Comparison of ENCODE assay signal across 15 mouse cellular contexts in genomic region chr1:191283110-191284040, GRCm38 (mm10). TPM values are rescaled to one million over a fixed set of nuclear protein-coding genes. Genes with fewer than 3 reads are reported as not detected.
DNase-seq lines count a peak whose midpoint lies in the region; ATAC-seq and TF ChIP-seq lines count a peak whose summit lies in the region.
"Had no signal": no experiment of that assay in that cellular context is flagged by ENCODE, and none has a peak within 500 bp of the region (broad histone marks: within the 10 kb centered on the region; RNA-seq: fewer than 3 reads in every experiment).

No protein-coding gene starts in this region.

- H3K4me3 ChIP-seq in kidney, embryonic 14.5 days (ENCODE audit: low read length), result no peak overlapping the region
- no peak overlapping the region for H3K4me3 ChIP-seq in brown adipose tissue, adult 24 weeks (ENCODE audit: insufficient read depth, low read depth, low read length)
- no peak overlapping the region for H3K4me3 ChIP-seq in kidney, postnatal 0 days (replicated peaks; ENCODE audit: low read depth, low read length)
- H3K4me3 ChIP-seq: hindbrain, embryonic 15.5 days; neural tube, embryonic 13.5 days had no signal

- H3K4me2 ChIP-seq in kidney, embryonic 14.5 days (replicated peaks; ENCODE audit: low read depth, low read length), result no peak overlapping the region
- H3K4me2 ChIP-seq in kidney, postnatal 0 days (ENCODE audit: low read length), result no peak overlapping the region
- H3K4me2 ChIP-seq: hindbrain, embryonic 15.5 days; neural tube, embryonic 13.5 days had no signal

- no peaks in the 10 kb centered on the region for H3K4me1 ChIP-seq in kidney, embryonic 14.5 days (ENCODE audit: control insufficient read depth, insufficient read depth, low read length)
- no peaks in the 10 kb centered on the region for H3K4me1 ChIP-seq in brown adipose tissue, adult 24 weeks (ENCODE audit: control insufficient read depth, insufficient read depth, insufficient read length, low read length)
- no peaks in the 10 kb centered on the region for H3K4me1 ChIP-seq in kidney, postnatal 0 days (replicated peaks; ENCODE audit: insufficient read depth, low read length)
- H3K4me1 ChIP-seq: hindbrain, embryonic 15.5 days; neural tube, embryonic 13.5 days had no signal

- H3K27me3 ChIP-seq in kidney, embryonic 14.5 days (ENCODE audit: control insufficient read depth, insufficient read depth, low read length), result no peaks in the 10 kb centered on the region
- H3K27me3 ChIP-seq in kidney, postnatal 0 days (ENCODE audit: insufficient read depth, low read length), result no peaks in the 10 kb centered on the region
- H3K27me3 ChIP-seq: hindbrain, embryonic 15.5 days; neural tube, embryonic 13.5 days had no signal

- H3K27ac ChIP-seq in kidney, embryonic 14.5 days (ENCODE audit: low read depth, low read length), result no peak overlapping the region
- H3K27ac ChIP-seq in brown adipose tissue, adult 24 weeks (replicated peaks; ENCODE audit: low read depth, low read length), result 0 out of 2 replicates have a peak overlapping the region, but pooled peaks have one; percentile 6
- no peak overlapping the region for H3K27ac ChIP-seq in kidney, postnatal 0 days
- H3K27ac ChIP-seq: hindbrain, embryonic 15.5 days; neural tube, embryonic 13.5 days had no signal

- WGBS in kidney, embryonic 14.5 days, result 81% methylated on average over 13 of the region's 13 CpGs
- 75% methylated on average over 13 of the region's 13 CpGs for WGBS in kidney, postnatal 0 days

- intact Hi-C loops in left cerebral cortex, postnatal 36 days (cut with DNase I), result no loop called here

- no peak overlapping the region for H3K9ac ChIP-seq in kidney, embryonic 14.5 days (ENCODE audit: low read depth, low read length)
- no peak overlapping the region for H3K9ac ChIP-seq in kidney, postnatal 0 days (ENCODE audit: low read depth, low read length)
- H3K9ac ChIP-seq: forebrain, postnatal 0 days; hindbrain, embryonic 15.5 days; neural tube, embryonic 13.5 days had no signal

- no peaks in the 10 kb centered on the region for H3K36me3 ChIP-seq in kidney, embryonic 14.5 days (ENCODE audit: control insufficient read depth, insufficient read depth, low read length)
- H3K36me3 ChIP-seq in kidney, postnatal 0 days (ENCODE audit: insufficient read depth, low read length), result no peaks in the 10 kb centered on the region
- H3K36me3 ChIP-seq: hindbrain, embryonic 15.5 days; neural tube, embryonic 13.5 days had no signal

- H3K9me3 ChIP-seq in kidney, embryonic 14.5 days (ENCODE audit: control insufficient read depth, low read length), result no peaks in the 10 kb centered on the region
- no peaks in the 10 kb centered on the region for H3K9me3 ChIP-seq in kidney, postnatal 0 days (replicated peaks; ENCODE audit: low read length)
- H3K9me3 ChIP-seq: hindbrain, embryonic 15.5 days; neural tube, embryonic 13.5 days had no signal

- TF ChIP-seq CTCF in kidney, postnatal 0 days (IDR thresholded peaks at IDR 0.05; ENCODE audit: low read depth), result no peak

- no peak for DNase-seq in kidney, postnatal 10 days
- no peak for DNase-seq in kidney, postnatal 0 days (ENCODE audit: low spot score)
- peak; percentile 60 for DNase-seq in retina, postnatal 1 day
- no peak for DNase-seq in ovary, postnatal 10 days (ENCODE audit: low spot score)
- DNase-seq in left cerebral cortex, postnatal 36 days (ENCODE audit: low spot score in 2 of 2), result no peak
- no peak for DNase-seq in cerebellum, adult 11 months
- DNase-seq: cerebellum, adult 11-12 months; forebrain, postnatal 0 days; gastrocnemius, postnatal 36 days; thymus, postnatal 14 days had no signal

- ATAC-seq in kidney, embryonic 14.5 days (ENCODE audit: low FRiP score, low TSS enrichment), result peak; percentile 44; the same call in 1 of the 2 replicates
- peak; percentile 38; the same call in 1 of the 2 replicates for ATAC-seq in kidney, postnatal 0 days (replicated peaks; ENCODE audit: low FRiP score, low read depth)
- ATAC-seq: forebrain, postnatal 0 days; midbrain, embryonic 16.5 days had no signal

RNA-seq across cellular contexts. Expression of gene Nenf, which starts 34.6 kb away (rescaled TPM):
- 97.0 and 115 TPM in 2 replicates for polyA plus RNA-seq in kidney, embryonic 14.5 days (2014; fragmentation: Nextera tagmentation; extraction: Ambion mirVana)
- polyA plus RNA-seq in brown adipose tissue, adult 24 weeks (2012; ENCODE audit: insufficient read depth, insufficient read length, missing spikeins), result 88.0 and 96.2 TPM in 2 replicates
- polyA plus RNA-seq in kidney, postnatal 0 days (2015; fragmentation: Nextera tagmentation; extraction: Ambion mirVana), result 140 and 144 TPM in 2 replicates
- 10 to 100 TPM; 66.1 to 76.7 TPM for total RNA-seq in left cerebral cortex, postnatal 36 days (2021)

RNA-seq across cellular contexts. Expression of gene Tmem206, which starts 42.3 kb away (rescaled TPM):
- 17.6 and 25.9 TPM in 2 replicates for polyA plus RNA-seq in kidney, embryonic 14.5 days (2014; fragmentation: Nextera tagmentation; extraction: Ambion mirVana)
- polyA plus RNA-seq in brown adipose tissue, adult 24 weeks (2012; ENCODE audit: insufficient read depth, insufficient read length, missing spikeins), result 1.8 and 2.3 TPM in 2 replicates
- 19.7 and 24.5 TPM in 2 replicates for polyA plus RNA-seq in kidney, postnatal 0 days (2015; fragmentation: Nextera tagmentation; extraction: Ambion mirVana)
- 1 to 10 TPM; 8.2 to 8.7 TPM for total RNA-seq in left cerebral cortex, postnatal 36 days (2021)
